23 mouse cellular contexts compared by ENCODE assay signal in the genomic region with DNA sequence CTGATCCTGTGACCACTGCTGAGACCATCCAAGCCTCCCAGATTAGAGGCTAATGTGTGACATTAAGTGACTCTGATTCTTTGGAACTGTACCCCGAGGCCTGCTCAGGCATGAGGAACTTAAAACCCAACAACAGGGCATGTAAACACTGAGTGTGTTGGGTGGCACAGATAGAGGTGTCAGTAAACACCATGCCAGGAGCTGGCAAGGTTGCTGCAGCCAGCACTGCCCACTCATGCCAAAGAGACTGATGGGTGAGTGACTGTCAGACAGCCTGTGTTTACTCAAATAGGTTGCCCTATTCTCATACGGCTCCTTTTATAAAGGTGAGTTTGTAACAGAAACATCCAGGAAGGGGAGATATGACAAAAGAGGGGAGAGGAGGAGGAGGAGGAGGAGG. TPM values are rescaled to one million over a fixed set of nuclear protein-coding genes. Genes with fewer than 3 reads are reported as not detected.
A peak's percentile ranks its signal among the peaks of the same experiment; 100 is the strongest.
DNase-seq lines count a peak whose midpoint lies in the region; ATAC-seq and TF ChIP-seq lines count a peak whose summit lies in the region.
"Had no signal": no experiment of that assay in that cellular context is flagged by ENCODE, and none has a peak within 500 bp of the region (broad histone marks: within the 10 kb centered on the region; RNA-seq: fewer than 3 reads in every experiment).

No protein-coding gene starts in this region.

- intact Hi-C loops in gastrocnemius, adult 2 months (cut with DNase I), result no loop called here
- intact Hi-C loops in gastrocnemius, postnatal 36 days (cut with DNase I), result no loop called here

- no peak for TF ChIP-seq CTCF in gastrocnemius, adult 2 months (IDR thresholded peaks at IDR 0.05)
- TF ChIP-seq CTCF in intestine, postnatal 0 days (IDR thresholded peaks at IDR 0.05; ENCODE audit: low read depth), result no peak

- peak; percentile 77 for DNase-seq in gastrocnemius, adult 2 months
- DNase-seq in gastrocnemius, postnatal 36 days, result no peak
- peak; percentile 70 for DNase-seq in skeletal muscle tissue, adult 2 months (ENCODE audit: low read depth, low spot score)
- DNase-seq in neural tube, embryonic 10.5 days (ENCODE audit: extremely low spot score, low spot score), result no peak
- DNase-seq: adrenal gland, adult 2 months; adrenal gland, postnatal 14 days; cerebellum, adult 11 months; cerebellum, adult 2 months; cerebellum, adult 9-11 months; cerebellum, postnatal 25 days had no signal

- no peaks in the 10 kb centered on the region for H3K9me3 ChIP-seq in intestine, embryonic 16.5 days (ENCODE audit: control insufficient read depth, low read length)
- no peaks in the 10 kb centered on the region for H3K9me3 ChIP-seq in intestine, postnatal 0 days (ENCODE audit: control insufficient read depth)
- H3K9me3 ChIP-seq: embryonic facial prominence, embryonic 12.5 days; embryonic facial prominence, embryonic 15.5 days; forebrain, embryonic 12.5 days; hindbrain, embryonic 10.5 days; hindbrain, embryonic 13.5 days; intestine, embryonic 15.5 days had no signal

- peak overlapping the region; percentile 17; the same call in 1 of the 2 replicates for H3K4me3 ChIP-seq in gastrocnemius, adult 2 months
- H3K4me3 ChIP-seq in intestine, embryonic 16.5 days (ENCODE audit: low read length), result no peak overlapping the region
- no peak overlapping the region for H3K4me3 ChIP-seq in intestine, postnatal 0 days (ENCODE audit: low read depth, low read length)
- H3K4me3 ChIP-seq: embryonic facial prominence, embryonic 12.5 days; embryonic facial prominence, embryonic 15.5 days; forebrain, embryonic 12.5 days; hindbrain, embryonic 10.5 days; hindbrain, embryonic 13.5 days; intestine, embryonic 15.5 days had no signal

- no peak overlapping the region for H3K4me2 ChIP-seq in intestine, embryonic 16.5 days (ENCODE audit: low read depth, low read length)
- no peak overlapping the region for H3K4me2 ChIP-seq in intestine, postnatal 0 days (replicated peaks; ENCODE audit: low read depth)
- H3K4me2 ChIP-seq: embryonic facial prominence, embryonic 12.5 days; embryonic facial prominence, embryonic 15.5 days; forebrain, embryonic 12.5 days; heart, embryonic 11.5 days; hindbrain, embryonic 13.5 days; intestine, embryonic 15.5 days had no signal

- H3K27me3 ChIP-seq in intestine, embryonic 16.5 days (replicated peaks; ENCODE audit: control insufficient read depth, insufficient read depth, low read length), result no peaks in the 10 kb centered on the region
- no peaks in the 10 kb centered on the region for H3K27me3 ChIP-seq in intestine, postnatal 0 days (replicated peaks; ENCODE audit: control insufficient read depth, insufficient read depth, low read length)
- H3K27me3 ChIP-seq: embryonic facial prominence, embryonic 12.5 days; embryonic facial prominence, embryonic 15.5 days; forebrain, embryonic 12.5 days; hindbrain, embryonic 13.5 days; intestine, embryonic 15.5 days had no signal

- no peaks in the 10 kb centered on the region for H3K36me3 ChIP-seq in intestine, embryonic 16.5 days (ENCODE audit: control insufficient read depth, insufficient read depth, low read length)
- H3K36me3 ChIP-seq in intestine, postnatal 0 days (ENCODE audit: control insufficient read depth, insufficient read depth), result no peaks in the 10 kb centered on the region
- H3K36me3 ChIP-seq: embryonic facial prominence, embryonic 12.5 days; embryonic facial prominence, embryonic 15.5 days; forebrain, embryonic 12.5 days; hindbrain, embryonic 13.5 days; intestine, embryonic 15.5 days had no signal

- H3K27ac ChIP-seq in gastrocnemius, adult 2 months, result peak overlapping the region; percentile 88
- no peak overlapping the region for H3K27ac ChIP-seq in intestine, embryonic 16.5 days (ENCODE audit: low read length)
- no peak overlapping the region for H3K27ac ChIP-seq in intestine, postnatal 0 days (ENCODE audit: low read depth, low read length)
- H3K27ac ChIP-seq: embryonic facial prominence, embryonic 12.5 days; embryonic facial prominence, embryonic 15.5 days; forebrain, embryonic 12.5 days; hindbrain, embryonic 10.5 days; hindbrain, embryonic 13.5 days; intestine, embryonic 15.5 days had no signal

- no peak overlapping the region for H3K9ac ChIP-seq in intestine, embryonic 16.5 days (ENCODE audit: low read depth, low read length)
- no peak overlapping the region for H3K9ac ChIP-seq in intestine, postnatal 0 days (ENCODE audit: low read depth, low read length)
- H3K9ac ChIP-seq: embryonic facial prominence, embryonic 12.5 days; embryonic facial prominence, embryonic 15.5 days; forebrain, embryonic 12.5 days; hindbrain, embryonic 13.5 days; intestine, embryonic 15.5 days had no signal

- H3K4me1 ChIP-seq in intestine, embryonic 16.5 days (ENCODE audit: control insufficient read depth, insufficient read depth, low read length), result peaks cover 22% of the 10 kb centered on the region
- H3K4me1 ChIP-seq in intestine, postnatal 0 days (replicated peaks; ENCODE audit: control insufficient read depth, insufficient read depth, low read length), result no peaks in the 10 kb centered on the region; the same call in 1 of the 2 replicates

- WGBS in intestine, embryonic 16.5 days, result 58% methylated on average over 2 of the region's 2 CpGs
- WGBS in intestine, postnatal 0 days, result 44% methylated on average over 2 of the region's 2 CpGs

- 0 out of 2 replicates have a peak, but pooled peaks have one; percentile 4 for ATAC-seq in intestine, embryonic 16.5 days
- ATAC-seq in intestine, postnatal 0 days, result no peak
- ATAC-seq: CD4-positive, CD25-positive, alpha-beta regulatory T cell, adult 4 months; forebrain, embryonic 16.5 days; hindbrain, embryonic 16.5 days had no signal

RNA-seq across cellular contexts. Expression of a gene that starts 19.3 kb away (rescaled TPM):
- 10 to 100 TPM; 53.3 to 61.6 TPM for total RNA-seq in gastrocnemius, adult 2 months (2021)
- 10 to 100 TPM; 42.5 to 46.6 TPM for total RNA-seq in gastrocnemius, postnatal 36 days (2021)
- polyA plus RNA-seq in intestine, embryonic 16.5 days (2015; fragmentation: Nextera tagmentation; extraction: Ambion mirVana), result 4.9 and 5.2 TPM in 2 replicates
- 2.7 and 3.5 TPM in 2 replicates for polyA plus RNA-seq in intestine, postnatal 0 days (2015; fragmentation: Nextera tagmentation; extraction: Ambion mirVana)
- total RNA-seq: MEL had no signal

Comparison
In these comparisons a context has a peak if more than half of its experiments do, and no peak if none do; other contexts are left out.
1. DNase-seq: peak in gastrocnemius, adult 2 months (single experiment) and skeletal muscle tissue, adult 2 months (single experiment); none in gastrocnemius, postnatal 36 days (0 of 2) and neural tube, embryonic 10.5 days (single experiment).